Mouse (Mus musculus) midbrain, embryonic 13.5 days (tissue): ENCODE data around the gene Il17ra. TPM values are rescaled to one million over a fixed set of nuclear protein-coding genes. Genes with fewer than 3 reads are reported as not detected.
A peak's percentile ranks its signal among the peaks of the same experiment; 100 is the strongest.

Source experiments
- ATAC-seq: fragments of 200-750 bp; cut with Nextera tagmentation; 2 replicates; pipeline ENCODE4 v1.8.0; 2017; ENCODE audit warnings: mild to moderate bottlenecking, moderate TSS enrichment, moderate library complexity
- H3K27ac ChIP-seq: fragments of 300-500 bp; sonication (generic); 2 replicates; pipeline ENCODE4 v1.5.1; 2015; ENCODE audit warnings: inconsistent platforms, mild to moderate bottlenecking, moderate library complexity
- H3K27me3 ChIP-seq: fragments of 300-500 bp; sonication (generic); 2 replicates; pipeline ENCODE4 v1.6.1; 2015; ENCODE audit warnings: mild to moderate bottlenecking, inconsistent platforms
- H3K36me3 ChIP-seq: fragments of 300-500 bp; sonication (generic); 2 replicates; pipeline ENCODE4 v1.6.1; 2015; ENCODE audit warnings: mild to moderate bottlenecking, inconsistent platforms
- H3K4me1 ChIP-seq: fragments of 300-500 bp; sonication (generic); replicated peaks from 2 replicates; pipeline ENCODE4 v1.6.1; 2015; ENCODE audit warnings: inconsistent platforms
- H3K4me2 ChIP-seq: fragments of 300-500 bp; sonication (generic); replicated peaks from 2 replicates; pipeline ENCODE4 v1.6.1; 2015; ENCODE audit warnings: moderate library complexity, mild to moderate bottlenecking, inconsistent platforms
- H3K4me3 ChIP-seq: fragments of 300-500 bp; sonication (generic); replicated peaks from 2 replicates; pipeline ENCODE4 v1.5.1; 2015; ENCODE audit warnings: mild to moderate bottlenecking, inconsistent platforms
- H3K9ac ChIP-seq: fragments of 300-500 bp; sonication (generic); replicated peaks from 2 replicates; pipeline ENCODE4 v1.6.1; 2015; ENCODE audit warnings: mild to moderate bottlenecking, inconsistent platforms
- H3K9me3 ChIP-seq: fragments of 300-500 bp; sonication (generic); 2 replicates; pipeline ENCODE4 v1.6.1; 2016; ENCODE audit warnings: mild to moderate bottlenecking, inconsistent platforms
- WGBS: fragments of 180-500 bp; shearing (Covaris S2); methylation state at CpG from one replicate; pipeline ENCODE4 v1.1.7; 2015; 5-methylcytosine and 5-hydroxymethylcytosine counted together
- polyA plus RNA-seq: library from polyadenylated mRNA; unstranded; fragments of >200 nt; fragmentation: Nextera tagmentation; extraction: Ambion mirVana; gene quantifications from 2 replicates; pipeline ENCODE4 v1.2.1, GENCODE M21; 2015

The Il17ra gene
- polyA plus RNA-seq, 1 experiment from 2014 or later = 4.4 TPM

GRCm38 (mm10) chr6:120461217-120461616, 1.8 kb upstream of the Il17ra start:
- no peak for ATAC-seq
- Histone ChIP-seq H3K27ac (no peak overlapping the region), H3K4me1 (peaks cover 14% of the 10 kb centered on the region), H3K9ac (no peak overlapping the region), H3K4me2 (no peak overlapping the region), H3K9me3 (no peaks in the 10 kb centered on the region), H3K36me3 (no peaks in the 10 kb centered on the region), H3K27me3 (peaks cover 50% of the 10 kb centered on the region), H3K4me3 (no peak overlapping the region)
- 73% methylated on average over 15 of the region's 15 CpGs for WGBS

GRCm38 (mm10) chr6:120462251-120462650, 796 bp upstream of the Il17ra start:
- no peak for ATAC-seq
- WGBS = 61% methylated on average over 6 of the region's 6 CpGs

GRCm38 (mm10) chr6:120463884-120464283, 837 bp downstream of the Il17ra start:
- Histone ChIP-seq H3K27me3 (peaks cover 51% of the 10 kb centered on the region), H3K9me3 (no peaks in the 10 kb centered on the region), H3K9ac (peak overlapping the region; percentile 68), H3K36me3 (no peaks in the 10 kb centered on the region), H3K27ac (no peak overlapping the region), H3K4me3 (peak overlapping the region; percentile 53), H3K4me2 (peak overlapping the region; percentile 65), H3K4me1 (peaks cover 14% of the 10 kb centered on the region)
- WGBS = 7% methylated on average over 11 of the region's 11 CpGs
- ATAC-seq = peak; percentile 21; the same call in 1 of the 2 replicates

More at GRCm38 (mm10) chr6:120462251-120462650, 796 bp upstream of the Il17ra start:
- Histone ChIP-seq H3K4me2 (no peak overlapping the region), H3K36me3 (no peaks in the 10 kb centered on the region), H3K9me3 (no peaks in the 10 kb centered on the region), H3K9ac (no peak overlapping the region), H3K4me1 (peaks cover 14% of the 10 kb centered on the region), H3K4me3 (no peak overlapping the region), H3K27me3 (peaks cover 51% of the 10 kb centered on the region), H3K27ac (no peak overlapping the region)

- peaks cover 14% of the 10 kb centered on the region for H3K4me1 ChIP-seq
- H3K27ac ChIP-seq = no peak overlapping the region
- H3K27me3 ChIP-seq = peaks cover 51% of the 10 kb centered on the region
- H3K9ac ChIP-seq = no peak overlapping the region
- WGBS = 53% methylated on average over 9 of the region's 9 CpGs
- peak overlapping the region; percentile 53 for H3K4me3 ChIP-seq
- no peaks in the 10 kb centered on the region for H3K9me3 ChIP-seq
- no peaks in the 10 kb centered on the region for H3K36me3 ChIP-seq
- peak overlapping the region; percentile 65 for H3K4me2 ChIP-seq
- no peak for ATAC-seq
These were observed 1.4 kb downstream of the Il17ra start for GRCm38 (mm10) chr6:120464406-120464939.

- Histone ChIP-seq H3K4me2 (no peak overlapping the region), H3K27ac (no peak overlapping the region), H3K4me1 (peaks cover 14% of the 10 kb centered on the region), H3K9ac (no peak overlapping the region), H3K27me3 (peaks cover 51% of the 10 kb centered on the region), H3K9me3 (no peaks in the 10 kb centered on the region), H3K4me3 (no peak overlapping the region), H3K36me3 (no peaks in the 10 kb centered on the region)
- ATAC-seq = no peak
- 43% methylated on average over 4 of the region's 4 CpGs for WGBS
These were observed 2.3 kb downstream of the Il17ra start for GRCm38 (mm10) chr6:120465393-120465792.

GRCm38 (mm10) chr6:120466609-120467329, 3.7 kb downstream of the Il17ra start:
- Histone ChIP-seq H3K36me3 (no peaks in the 10 kb centered on the region), H3K27ac (no peak overlapping the region), H3K4me2 (no peak overlapping the region), H3K9ac (no peak overlapping the region), H3K9me3 (no peaks in the 10 kb centered on the region), H3K4me3 (no peak overlapping the region), H3K4me1 (peaks cover 17% of the 10 kb centered on the region), H3K27me3 (peaks cover 42% of the 10 kb centered on the region)
- WGBS = 84% methylated on average over 10 of the region's 10 CpGs
- ATAC-seq = no peak

- H3K4me2 ChIP-seq = no peak overlapping the region
- H3K4me1 ChIP-seq = peaks cover 28% of the 10 kb centered on the region
- ATAC-seq = no peak
- H3K9me3 ChIP-seq = no peaks in the 10 kb centered on the region
- WGBS = 93% methylated on average over 4 of the region's 4 CpGs
- H3K27ac ChIP-seq = no peak overlapping the region
- H3K9ac ChIP-seq = no peak overlapping the region
- H3K27me3 ChIP-seq = peaks cover 27% of the 10 kb centered on the region
- H3K36me3 ChIP-seq = no peaks in the 10 kb centered on the region
- H3K4me3 ChIP-seq = no peak overlapping the region
These were observed 5.2 kb downstream of the Il17ra start for GRCm38 (mm10) chr6:120468259-120468658.

- no peak overlapping the region for H3K9ac ChIP-seq
- H3K4me2 ChIP-seq = no peak overlapping the region
- H3K36me3 ChIP-seq = no peaks in the 10 kb centered on the region
- peaks cover 28% of the 10 kb centered on the region for H3K4me1 ChIP-seq
- no peaks in the 10 kb centered on the region for H3K9me3 ChIP-seq
- H3K27me3 ChIP-seq = peaks cover 17% of the 10 kb centered on the region
- H3K4me3 ChIP-seq = no peak overlapping the region
- no peak for ATAC-seq
- no peak overlapping the region for H3K27ac ChIP-seq
- WGBS = 77% methylated on average over 3 of the region's 3 CpGs
These were observed 6.2 kb downstream of the Il17ra start for GRCm38 (mm10) chr6:120469268-120469667.

- Histone ChIP-seq H3K4me1 (peaks cover 30% of the 10 kb centered on the region), H3K9me3 (no peaks in the 10 kb centered on the region), H3K4me2 (no peak overlapping the region), H3K4me3 (no peak overlapping the region), H3K27me3 (peaks cover 12% of the 10 kb centered on the region), H3K36me3 (no peaks in the 10 kb centered on the region), H3K27ac (no peak overlapping the region), H3K9ac (no peak overlapping the region)
- ATAC-seq = no peak
These were observed 6.7 kb downstream of the Il17ra start for GRCm38 (mm10) chr6:120469770-120470169.

GRCm38 (mm10) chr6:120470666-120471065, 7.6 kb downstream of the Il17ra start:
- Histone ChIP-seq H3K27ac (no peak overlapping the region), H3K4me1 (peaks cover 30% of the 10 kb centered on the region), H3K27me3 (0 out of 2 replicates have a peak, but pooled peaks cover 3% of the 10 kb centered on the region), H3K36me3 (no peaks in the 10 kb centered on the region), H3K4me3 (no peak overlapping the region), H3K9me3 (no peaks in the 10 kb centered on the region), H3K9ac (no peak overlapping the region), H3K4me2 (no peak overlapping the region)
- ATAC-seq = no peak
- WGBS = 94% methylated on average over 1 of the region's 1 CpGs

- 2% methylated on average over 5 of the region's 5 CpGs for WGBS
- H3K4me1 ChIP-seq = peaks cover 30% of the 10 kb centered on the region
- H3K9ac ChIP-seq = 0 out of 2 replicates have a peak overlapping the region, but pooled peaks have one; percentile 20
These were observed 9.0 kb downstream of the Il17ra start for GRCm38 (mm10) chr6:120471991-120472441.

GRCm38 (mm10) chr6:120472455-120473140, 9.6 kb downstream of the Il17ra start:
- 11% methylated on average over 8 of the region's 8 CpGs for WGBS
- H3K27ac ChIP-seq = peak overlapping the region; percentile 76
- no peak overlapping the region for H3K9ac ChIP-seq
- no peaks in the 10 kb centered on the region for H3K27me3 ChIP-seq
- H3K4me3 ChIP-seq = no peak overlapping the region
- H3K4me2 ChIP-seq = peak overlapping the region; percentile 9; the same call in 1 of the 2 replicates
- no peaks in the 10 kb centered on the region for H3K36me3 ChIP-seq
- ATAC-seq = peak; percentile 66
- peaks cover 30% of the 10 kb centered on the region for H3K4me1 ChIP-seq
- H3K9me3 ChIP-seq = no peaks in the 10 kb centered on the region

More at GRCm38 (mm10) chr6:120471991-120472441, 9.0 kb downstream of the Il17ra start:
- Histone ChIP-seq H3K4me2 (peak overlapping the region; percentile 9; the same call in 1 of the 2 replicates), H3K36me3 (no peaks in the 10 kb centered on the region), H3K27ac (peak overlapping the region; percentile 76), H3K9me3 (no peaks in the 10 kb centered on the region), H3K4me3 (no peak overlapping the region), H3K27me3 (no peaks in the 10 kb centered on the region)
- peak; percentile 89 for ATAC-seq
